Mouse (Mus musculus): ENCODE data around the gene Ankib1. TPM values are rescaled to one million over a fixed set of nuclear protein-coding genes. Genes with fewer than 3 reads are reported as not detected.

Ankib1 gene
- 7.9 and 9.2 TPM in 2 replicates for polyA plus RNA-seq (2012; rRNA removed)

DNA sequence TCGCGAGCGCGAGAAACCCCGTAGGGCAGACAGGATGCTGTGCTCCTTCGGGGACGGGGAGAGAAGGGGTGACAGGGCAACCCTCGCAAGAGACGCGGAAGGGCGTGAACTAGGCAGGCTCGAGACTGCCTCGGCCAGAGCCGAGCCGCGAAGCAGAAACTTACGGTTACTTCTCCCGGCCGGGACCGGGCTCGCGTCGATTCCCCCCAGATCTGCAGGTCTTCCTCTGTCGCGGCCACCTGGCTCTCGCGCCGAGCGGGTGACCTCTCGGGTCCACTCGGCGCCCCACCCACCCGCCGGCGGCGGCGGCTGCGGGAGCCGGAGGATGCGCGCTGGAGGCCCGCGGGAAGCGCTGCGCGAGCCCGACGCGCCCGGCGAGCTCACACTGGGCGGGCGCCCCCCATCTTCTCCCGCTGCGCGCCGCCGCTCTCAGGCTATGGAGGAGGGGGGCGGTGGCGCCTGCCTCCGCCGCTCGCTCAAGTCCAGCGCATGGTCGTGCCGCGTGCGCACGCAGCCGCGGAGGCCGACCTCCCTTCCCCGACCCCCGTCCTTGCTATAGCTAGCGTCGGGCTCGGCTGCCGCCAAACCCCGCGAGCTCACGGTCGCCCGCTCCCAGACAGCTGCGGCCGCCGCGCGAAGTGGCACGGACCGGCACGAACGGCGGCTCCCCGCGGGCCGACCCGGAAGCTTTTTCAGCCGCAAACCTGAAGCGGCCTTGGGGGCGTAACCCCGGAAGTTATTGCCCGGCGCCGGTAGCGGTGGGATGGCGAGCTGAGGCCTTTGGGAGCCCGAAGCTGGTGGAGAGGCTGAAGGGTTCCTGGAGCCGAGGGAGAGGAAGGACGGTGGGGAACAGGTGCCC is at the start of gene Ankib1, which contains the start of gene Krit1:
Ankib1 (minus strand) TSS at position 493 of the 859 bp plus-strand sequence.
Krit1 (plus strand) TSS at position 752 of the 859 bp plus-strand sequence.

DNA sequence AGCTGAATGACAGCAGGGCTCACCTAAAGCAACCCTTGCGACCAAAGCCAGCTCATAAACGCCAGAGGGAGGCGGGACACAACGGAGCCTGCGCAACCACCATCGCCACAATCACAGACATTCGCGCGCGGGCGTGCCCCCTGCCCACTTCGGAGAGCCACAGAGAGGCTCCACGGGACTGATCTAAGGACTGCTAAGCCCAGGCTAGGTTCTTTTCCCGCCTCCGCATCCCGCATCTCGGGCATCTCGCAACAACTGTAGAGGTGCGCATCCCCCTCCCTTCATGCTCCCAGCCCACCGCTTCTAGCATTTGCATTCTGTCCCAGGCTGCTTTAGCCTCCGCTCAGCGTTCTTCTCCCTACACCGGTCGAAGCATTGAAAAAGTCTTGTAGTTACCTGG is 42.3 kb upstream of the Ankib1 start, which contains the start of gene Lrrd1:
Lrrd1 (plus strand) TSS at position 148 of the 400 bp plus-strand sequence.

DNA sequence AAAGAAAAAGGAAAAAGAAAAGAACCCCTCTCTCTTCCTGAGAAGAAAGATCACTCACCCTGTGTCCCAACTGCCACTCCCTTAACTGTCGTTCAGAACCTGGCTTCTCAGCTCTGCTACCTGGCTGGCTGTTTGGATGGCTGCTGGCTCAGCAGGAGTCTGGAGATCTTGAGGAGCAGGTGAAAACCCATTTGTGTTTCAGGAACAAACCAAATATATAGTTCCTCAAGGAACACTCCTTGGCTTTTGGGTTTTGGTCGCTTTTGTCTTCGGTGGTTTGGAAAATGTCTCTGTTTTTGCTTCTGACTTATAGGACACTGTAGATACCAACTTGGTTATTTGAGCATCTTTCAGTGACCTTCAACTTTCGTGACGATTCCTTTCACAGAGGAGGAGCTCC is 145.6 kb downstream of the Ankib1 start, which contains the start of gene Gatad1:
Gatad1 (minus strand) TSS at position 101 of the 400 bp plus-strand sequence.

DNA sequence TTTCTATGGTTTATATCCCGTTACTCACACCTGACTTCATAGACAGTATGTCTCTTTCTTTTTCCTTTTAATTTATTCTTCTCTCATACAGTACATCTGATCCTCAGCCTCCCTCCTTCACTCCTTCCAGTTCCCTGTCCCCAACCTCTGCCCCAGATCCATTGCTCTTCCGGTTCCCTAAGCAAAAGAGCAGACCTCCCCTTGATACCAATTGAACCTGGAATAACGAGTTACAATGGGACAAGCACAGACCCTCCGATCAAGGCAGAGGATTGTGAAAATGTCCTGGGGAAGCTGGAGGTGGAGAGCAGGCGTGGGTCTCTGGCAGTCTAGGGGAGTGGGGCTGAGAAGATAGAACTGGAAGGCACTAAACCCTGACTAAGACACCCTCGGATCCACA is 151.8 kb downstream of the Ankib1 start, which contains the start of gene Tmbim7:
Tmbim7 (plus strand) TSS at position 301 of the 400 bp plus-strand sequence.

Other genes starting within 250 kb of the Ankib1 start
- 1.7 and 2.1 TPM in 2 replicates for gene 1700109H08Rik, start 231.4 kb downstream of the Ankib1 start, polyA plus RNA-seq (2012; rRNA removed)
- gene Pex1, start 206.9 kb downstream of the Ankib1 start, polyA plus RNA-seq (2012; rRNA removed): 6.2 and 8.6 TPM in 2 replicates
- 8.7 and 9.9 TPM in 2 replicates for gene Rbm48, start 206.3 kb downstream of the Ankib1 start, polyA plus RNA-seq (2012; rRNA removed)
- not detected in 2 replicates for gene Tmbim7, start 151.7 kb downstream of the Ankib1 start, polyA plus RNA-seq (2012; rRNA removed)
- 45.3 and 63.1 TPM in 2 replicates for gene Gatad1, start 145.7 kb downstream of the Ankib1 start, polyA plus RNA-seq (2012; rRNA removed)
- 4.8 and 5.5 TPM in 2 replicates for gene Krit1, start 259 bp upstream of the Ankib1 start, polyA plus RNA-seq (2012; rRNA removed)
- 0.05 TPM in 1 of 2 replicates, not detected in the other for gene Lrrd1, start 42.2 kb upstream of the Ankib1 start, polyA plus RNA-seq (2012; rRNA removed)
- gene Mterf1a, start 91.0 kb upstream of the Ankib1 start, polyA plus RNA-seq (2012; rRNA removed): 0.64 and 1.1 TPM in 2 replicates
- gene Akap9, start 125.1 kb upstream of the Ankib1 start, polyA plus RNA-seq (2012; rRNA removed): 12.8 and 31.8 TPM in 2 replicates